Mouse (Mus musculus): ENCODE results near the gene Cfap54. TPM values are rescaled to one million over a fixed set of nuclear protein-coding genes. Genes with fewer than 3 reads are reported as not detected.

Gene Cfap54
- polyA plus RNA-seq, 1 experiment from 2014 or later, result 0.11 TPM

DNA sequence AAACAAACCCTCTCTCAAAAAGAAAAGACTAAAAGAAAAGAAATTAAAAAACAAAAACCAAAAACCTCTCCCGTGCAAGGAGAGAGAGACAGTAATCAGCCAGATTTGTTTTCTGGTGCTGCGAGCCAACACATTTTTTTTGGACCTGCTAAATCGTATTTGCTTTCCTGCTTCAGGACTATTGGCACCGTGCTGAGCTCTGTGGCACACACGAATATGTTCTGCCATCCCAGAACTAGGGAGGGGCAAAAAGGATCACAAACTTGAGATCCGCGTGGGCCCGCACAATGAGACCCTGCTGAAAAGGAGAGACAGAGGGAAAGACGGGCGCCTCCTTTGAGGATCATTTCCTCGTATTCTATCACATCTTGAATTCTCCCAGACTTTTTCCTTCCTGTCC, 22.3 kb upstream of the Cfap54 start:
- Histone ChIP-seq H3K4me1 (ENCODE audit: insufficient read depth) (no peaks in the 10 kb centered on the region), H3K27ac (ENCODE audit: low read depth) (no peak overlapping the region), H3K9me3 (ENCODE audit: low read length) (no peaks in the 10 kb centered on the region), H3K27me3 (ENCODE audit: insufficient read depth, low read length) (no peaks in the 10 kb centered on the region), H3K36me3 (replicated peaks; ENCODE audit: insufficient read depth, low read length) (no peaks in the 10 kb centered on the region), H3K9ac (replicated peaks) (no peak overlapping the region), H3K4me3 (ENCODE audit: low read depth, low read length) (no peak overlapping the region), H3K4me2 (ENCODE audit: low read depth, low read length) (no peak overlapping the region)
- 76% methylated on average over 11 of the region's 11 CpGs for WGBS (ENCODE audit: insufficient replicate concordance)
- DNase-seq, result no peak
- ATAC-seq, result no peak
- no peak for TF ChIP-seq CTCF (IDR thresholded peaks at IDR 0.05; ENCODE audit: low read depth)
- TF ChIP-seq EP300 (IDR thresholded peaks at IDR 0.05; ENCODE audit: low read depth), result no peak

DNA sequence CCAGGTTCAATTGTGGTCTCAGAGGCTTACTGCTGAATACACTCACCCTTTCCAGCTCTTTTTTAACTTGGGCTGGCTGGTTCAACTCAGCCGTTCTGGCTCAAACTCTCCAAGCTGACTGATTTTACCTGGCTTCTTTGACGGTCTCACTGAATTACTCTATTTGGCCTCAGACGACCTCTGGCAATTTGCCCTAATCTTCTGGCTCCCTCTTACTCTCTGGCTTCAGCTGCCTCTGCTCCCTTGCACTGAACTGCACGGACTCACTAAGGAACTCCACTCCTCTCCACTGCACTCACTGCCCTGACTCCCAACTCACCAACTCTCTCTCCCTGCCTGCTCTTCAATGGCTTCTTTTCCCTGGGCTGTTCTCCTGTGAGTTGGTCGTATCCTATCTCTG, 20.9 kb upstream of the Cfap54 start:
- DNase-seq, result no peak
- TF ChIP-seq CTCF (IDR thresholded peaks at IDR 0.05; ENCODE audit: low read depth) (no peak), EP300 (IDR thresholded peaks at IDR 0.05; ENCODE audit: low read depth) (no peak)
- Histone ChIP-seq H3K4me3 (ENCODE audit: low read depth, low read length) (no peak overlapping the region), H3K36me3 (replicated peaks; ENCODE audit: insufficient read depth, low read length) (no peaks in the 10 kb centered on the region), H3K27me3 (ENCODE audit: insufficient read depth, low read length) (no peaks in the 10 kb centered on the region), H3K4me1 (ENCODE audit: insufficient read depth) (no peaks in the 10 kb centered on the region), H3K4me2 (ENCODE audit: low read depth, low read length) (no peak overlapping the region), H3K9me3 (ENCODE audit: low read length) (no peaks in the 10 kb centered on the region), H3K27ac (ENCODE audit: low read depth) (no peak overlapping the region), H3K9ac (replicated peaks) (no peak overlapping the region)
- ATAC-seq, result no peak
- WGBS (ENCODE audit: insufficient replicate concordance), result 72% methylated on average over 5 of the region's 5 CpGs

GRCm38 (mm10) chr10:93098211-93098805, 16.9 kb upstream of the Cfap54 start:
- no peak for ATAC-seq
- no peak for DNase-seq
- Histone ChIP-seq H3K36me3 (replicated peaks; ENCODE audit: insufficient read depth, low read length) (no peaks in the 10 kb centered on the region), H3K9ac (replicated peaks) (no peak overlapping the region), H3K4me1 (ENCODE audit: insufficient read depth) (no peaks in the 10 kb centered on the region; the same call in 1 of the 2 replicates), H3K27me3 (ENCODE audit: insufficient read depth, low read length) (no peaks in the 10 kb centered on the region), H3K9me3 (ENCODE audit: low read length) (no peaks in the 10 kb centered on the region), H3K27ac (ENCODE audit: low read depth) (no peak overlapping the region), H3K4me2 (ENCODE audit: low read depth, low read length) (no peak overlapping the region), H3K4me3 (ENCODE audit: low read depth, low read length) (no peak overlapping the region)
- TF ChIP-seq CTCF (IDR thresholded peaks at IDR 0.05; ENCODE audit: low read depth) (no peak), EP300 (IDR thresholded peaks at IDR 0.05; ENCODE audit: low read depth) (no peak)
- 56% methylated on average over 7 of the region's 7 CpGs for WGBS (ENCODE audit: insufficient replicate concordance)

DNA sequence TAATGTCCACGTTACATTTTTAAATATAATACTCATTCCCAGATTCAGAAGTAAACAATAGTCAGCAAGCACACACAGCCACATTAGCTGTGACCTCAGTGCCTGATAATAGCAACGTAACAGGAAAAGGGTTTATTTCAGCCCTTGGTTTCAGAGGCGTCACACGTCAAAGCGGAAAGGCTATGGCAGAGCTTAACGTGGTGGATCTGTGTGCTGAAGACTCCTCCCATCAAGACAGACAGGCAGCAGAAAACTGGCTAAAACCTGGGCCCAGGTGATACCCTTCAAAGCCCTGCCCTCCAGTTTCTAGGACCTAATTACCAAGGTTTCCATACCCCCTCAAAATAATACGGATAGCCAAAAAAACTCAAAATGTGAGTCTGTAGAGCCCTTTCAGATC, 16.0 kb upstream of the Cfap54 start:
- DNase-seq (no peak), ATAC-seq (no peak)
- Histone ChIP-seq H3K36me3 (replicated peaks; ENCODE audit: insufficient read depth, low read length) (no peaks in the 10 kb centered on the region), H3K27me3 (ENCODE audit: insufficient read depth, low read length) (no peaks in the 10 kb centered on the region), H3K4me2 (ENCODE audit: low read depth, low read length) (no peak overlapping the region), H3K27ac (ENCODE audit: low read depth) (no peak overlapping the region), H3K9ac (replicated peaks) (no peak overlapping the region), H3K9me3 (ENCODE audit: low read length) (no peaks in the 10 kb centered on the region), H3K4me1 (ENCODE audit: insufficient read depth) (no peaks in the 10 kb centered on the region; the same call in 1 of the 2 replicates), H3K4me3 (ENCODE audit: low read depth, low read length) (no peak overlapping the region)
- TF ChIP-seq EP300 (IDR thresholded peaks at IDR 0.05; ENCODE audit: low read depth) (no peak), CTCF (IDR thresholded peaks at IDR 0.05; ENCODE audit: low read depth) (no peak)
- 83% methylated on average over 7 of the region's 7 CpGs for WGBS (ENCODE audit: insufficient replicate concordance)

GRCm38 (mm10) chr10:93095827-93096226, 14.4 kb upstream of the Cfap54 start:
- H3K4me2 ChIP-seq (ENCODE audit: low read depth, low read length), result no peak overlapping the region
- no peaks in the 10 kb centered on the region for H3K27me3 ChIP-seq (ENCODE audit: insufficient read depth, low read length)
- H3K9me3 ChIP-seq (ENCODE audit: low read length), result no peaks in the 10 kb centered on the region
- ATAC-seq, result no peak
- H3K36me3 ChIP-seq (replicated peaks; ENCODE audit: insufficient read depth, low read length), result no peaks in the 10 kb centered on the region
- TF ChIP-seq CTCF (IDR thresholded peaks at IDR 0.05; ENCODE audit: low read depth), result no peak
- TF ChIP-seq EP300 (IDR thresholded peaks at IDR 0.05; ENCODE audit: low read depth), result no peak
- no peak overlapping the region for H3K9ac ChIP-seq (replicated peaks)
- no peak overlapping the region for H3K27ac ChIP-seq (ENCODE audit: low read depth)
- H3K4me1 ChIP-seq (ENCODE audit: insufficient read depth), result no peaks in the 10 kb centered on the region; the same call in 1 of the 2 replicates
- H3K4me3 ChIP-seq (ENCODE audit: low read depth, low read length), result no peak overlapping the region
- 64% methylated on average over 4 of the region's 4 CpGs for WGBS (ENCODE audit: insufficient replicate concordance)
- no peak for DNase-seq

GRCm38 (mm10) chr10:93094957-93095580, 13.7 kb upstream of the Cfap54 start:
- DNase-seq, result peak; percentile 25
- peak overlapping the region; percentile 66 for H3K27ac ChIP-seq (ENCODE audit: low read depth)
- H3K4me1 ChIP-seq (ENCODE audit: insufficient read depth), result no peaks in the 10 kb centered on the region; the same call in 1 of the 2 replicates

More at GRCm38 (mm10) chr10:93094957-93095580, 13.7 kb upstream of the Cfap54 start:
- Histone ChIP-seq H3K9ac (replicated peaks) (no peak overlapping the region), H3K4me3 (ENCODE audit: low read depth, low read length) (no peak overlapping the region), H3K9me3 (ENCODE audit: low read length) (no peaks in the 10 kb centered on the region), H3K27me3 (ENCODE audit: insufficient read depth, low read length) (no peaks in the 10 kb centered on the region), H3K36me3 (replicated peaks; ENCODE audit: insufficient read depth, low read length) (no peaks in the 10 kb centered on the region), H3K4me2 (ENCODE audit: low read depth, low read length) (no peak overlapping the region)
- 0 out of 2 replicates have a peak, but pooled peaks have one; percentile 1 for TF ChIP-seq CTCF (IDR thresholded peaks at IDR 0.05; ENCODE audit: low read depth)
- no peak for TF ChIP-seq EP300 (IDR thresholded peaks at IDR 0.05; ENCODE audit: low read depth)
- ATAC-seq, result peak; percentile 81
- 47% methylated on average over 7 of the region's 7 CpGs for WGBS (ENCODE audit: insufficient replicate concordance)

Data from liver, postnatal 0 days (tissue).